Mouse (Mus musculus) retina, embryonic 14.5 days (tissue): Measurements from ENCODE around the gene BC024978.

Source experiments
- DNase-seq: peaks from one replicate; pipeline ENCODE4 v3.0.0-alpha.2; 2015; ENCODE audit warnings: low spot score

Gene BC024978

GRCm38 (mm10) chr7:27224877-27225575 lies 29.4 kb downstream of the BC024978 start:
- DNase-seq = no peak

GRCm38 (mm10) chr7:27227276-27227675 lies 31.7 kb downstream of the BC024978 start:
- no peak for DNase-seq

GRCm38 (mm10) chr7:27227676-27228075 lies 32.1 kb downstream of the BC024978 start:
- DNase-seq = peak; percentile 20

DNA sequence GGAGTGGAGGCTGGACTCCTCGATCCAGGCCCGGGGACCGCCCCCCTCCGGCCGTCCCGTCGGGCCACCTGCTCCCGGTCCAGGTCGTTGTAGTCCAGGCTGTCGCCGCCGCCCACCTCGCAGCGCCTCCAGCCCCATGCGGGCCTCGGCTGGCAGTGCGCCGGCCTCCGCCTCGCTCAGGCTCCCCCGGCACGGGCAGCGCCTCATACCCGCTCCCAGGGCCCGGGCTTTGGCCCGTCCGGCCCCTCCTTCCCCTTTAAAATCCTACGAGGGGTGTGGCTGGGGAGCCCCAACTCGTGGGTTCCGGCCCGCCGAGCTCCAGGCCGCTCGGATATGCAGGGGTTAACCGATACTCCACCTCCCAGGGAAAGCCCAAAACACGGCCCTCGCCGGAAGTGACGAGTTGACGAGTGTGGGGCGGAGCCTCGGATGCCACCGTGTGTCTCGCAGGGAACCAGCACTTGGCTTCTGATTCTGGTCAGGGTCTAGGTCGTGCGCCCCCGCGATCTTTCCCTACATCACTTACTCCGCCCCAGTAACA lies 32.8 kb downstream of the BC024978 start, which contains the start of gene Itpkc:
Gene Itpkc (minus strand): TSS at position 381 of the 541 bp plus-strand sequence.
- peak; percentile 94 for DNase-seq

DNA sequence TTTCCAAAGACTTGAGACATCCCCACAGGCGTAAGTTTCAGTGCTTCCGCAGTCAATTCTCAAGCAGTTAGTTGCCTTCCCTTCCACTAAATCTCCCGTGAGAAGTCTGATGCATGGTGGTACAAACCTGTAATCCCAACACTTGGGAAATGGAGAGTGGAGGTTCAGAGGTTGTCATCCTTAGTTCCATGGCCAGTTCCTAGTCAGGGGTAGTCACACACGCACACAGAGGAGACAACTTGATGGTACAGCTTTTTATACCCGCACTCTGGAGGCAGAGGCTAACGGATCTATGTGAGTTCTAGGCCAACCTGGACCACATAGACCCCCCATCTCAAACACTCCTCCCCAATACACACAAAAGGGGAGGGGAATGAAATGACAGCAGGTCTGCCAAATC lies 33.3 kb downstream of the BC024978 start:
- DNase-seq = no peak

DNA sequence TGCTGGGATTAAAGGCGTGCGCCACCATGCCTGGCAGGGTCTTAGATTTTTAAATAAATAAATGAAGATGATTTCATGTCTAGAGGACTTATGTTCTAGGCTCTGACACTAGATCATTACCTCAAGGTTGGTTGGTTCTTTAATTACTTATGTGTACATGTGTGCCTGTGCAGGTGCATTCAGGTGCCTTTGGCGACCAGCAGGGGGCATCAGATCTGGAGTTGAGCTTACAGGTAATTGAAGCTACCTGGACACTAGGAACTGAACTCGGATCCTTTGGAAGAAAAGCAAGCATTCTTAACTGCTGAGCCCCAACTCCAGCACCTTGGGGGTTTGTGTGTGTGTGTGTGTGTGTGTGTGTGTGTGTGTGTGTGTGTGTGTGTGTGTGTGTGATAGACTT lies 35.2 kb downstream of the BC024978 start:
- DNase-seq = no peak

DNA sequence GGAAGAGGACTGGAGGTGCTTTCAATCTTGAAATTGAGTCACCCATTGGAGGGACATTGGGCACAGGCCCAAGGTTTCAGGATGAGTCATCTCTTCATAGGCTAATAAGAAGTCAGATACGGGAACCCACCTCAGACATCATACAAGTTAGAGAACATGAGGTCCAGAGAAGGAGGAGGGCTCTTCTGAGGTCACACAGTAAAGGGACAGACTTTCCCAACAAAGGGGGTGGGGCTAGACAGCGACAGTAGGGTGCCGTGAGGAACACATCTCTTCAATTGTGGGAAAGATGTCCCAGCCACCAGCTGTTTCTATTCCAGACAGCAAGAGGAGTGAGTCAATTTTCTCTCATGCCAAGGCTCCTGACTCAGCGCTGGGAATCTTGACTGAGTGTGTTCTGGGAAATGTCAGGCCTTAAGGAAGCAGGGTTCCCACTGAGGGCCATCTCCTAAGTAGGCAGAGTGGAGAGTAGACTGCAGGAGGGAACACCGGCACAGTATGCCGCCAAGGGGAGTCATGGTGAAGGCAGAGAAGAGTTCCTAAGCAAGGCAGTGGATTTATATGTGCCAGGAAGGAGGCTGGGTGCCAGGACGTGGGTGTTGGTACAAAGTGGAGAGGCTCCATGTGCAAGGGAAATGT lies 36.2 kb downstream of the BC024978 start:
- DNase-seq = peak; percentile 16

DNA sequence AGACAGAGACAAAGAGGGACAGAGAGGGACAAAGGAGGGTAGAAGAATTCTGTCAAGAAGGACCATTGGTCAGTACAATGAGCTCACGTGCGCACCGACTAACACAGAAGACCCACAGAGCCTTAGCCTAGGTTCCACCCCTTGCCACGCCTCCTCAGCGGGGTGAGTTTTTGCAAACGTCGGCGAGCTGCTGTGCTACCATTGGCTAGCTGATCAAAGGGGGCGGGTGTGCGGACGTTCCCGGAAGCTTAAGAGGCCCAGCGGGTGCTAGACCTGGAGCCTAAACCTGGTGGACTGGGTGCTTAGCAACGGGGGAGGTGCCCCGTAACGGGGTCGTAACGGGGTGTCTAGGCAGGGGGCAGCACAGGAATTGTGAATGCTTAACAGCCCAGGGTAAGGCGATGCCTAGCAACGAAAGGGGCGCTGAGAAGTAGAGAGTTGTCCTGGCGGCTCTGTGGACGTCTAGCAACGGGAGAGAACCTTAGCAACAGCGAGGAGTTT lies 37.2 kb downstream of the BC024978 start, which contains the start of gene Coq8b:
Gene Coq8b (plus strand): TSS at position 243 of the 501 bp plus-strand sequence.
- DNase-seq = peak; percentile 96

DNA sequence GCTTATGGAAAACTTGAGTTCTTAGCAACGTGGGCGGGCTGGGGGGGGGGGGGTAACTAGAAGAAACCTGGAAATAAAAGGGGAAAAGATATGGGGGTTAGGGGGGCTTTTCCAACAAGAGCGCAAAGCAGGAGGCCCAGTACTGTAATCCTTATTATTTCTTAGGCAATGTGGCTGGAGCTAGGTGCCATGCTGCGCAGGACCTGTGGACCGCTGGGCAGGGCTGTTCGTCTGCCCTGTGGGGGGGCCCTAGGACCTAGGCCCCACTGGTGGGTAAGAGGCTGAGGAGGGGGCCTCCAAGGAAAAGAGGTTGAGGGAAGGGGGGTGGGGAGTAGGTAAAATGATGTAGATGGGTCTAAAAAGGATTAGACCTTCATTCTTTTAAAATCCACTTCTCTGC lies 37.7 kb downstream of the BC024978 start:
- no peak for DNase-seq

- no peak for DNase-seq
Measured at GRCm38 (mm10) chr7:27235726-27236125, 40.1 kb downstream of the BC024978 start.

GRCm38 (mm10) chr7:27237527-27237926 lies 41.9 kb downstream of the BC024978 start:
- no peak for DNase-seq

GRCm38 (mm10) chr7:27238568-27238967 lies 43.0 kb downstream of the BC024978 start:
- no peak for DNase-seq

DNA sequence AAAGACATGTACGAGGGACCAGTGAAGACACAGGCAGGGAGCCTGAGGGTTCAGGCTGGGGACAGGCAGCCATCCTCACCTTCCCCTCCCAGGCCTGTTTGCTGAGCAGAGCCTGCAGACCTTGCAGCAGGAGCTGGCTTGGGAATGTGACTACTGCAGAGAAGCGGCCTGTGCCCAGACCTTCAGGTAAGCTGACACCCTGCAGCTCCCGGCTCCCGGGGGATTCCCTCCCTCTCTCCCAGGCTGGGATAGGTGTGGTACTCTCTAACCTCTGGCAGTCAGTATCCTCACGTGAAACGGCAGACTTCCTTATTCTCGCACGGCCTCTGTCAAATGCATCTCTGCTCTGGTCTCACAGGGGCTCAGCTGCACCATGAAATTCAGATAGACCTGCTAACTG lies 47.6 kb downstream of the BC024978 start:
- no peak for DNase-seq

DNA sequence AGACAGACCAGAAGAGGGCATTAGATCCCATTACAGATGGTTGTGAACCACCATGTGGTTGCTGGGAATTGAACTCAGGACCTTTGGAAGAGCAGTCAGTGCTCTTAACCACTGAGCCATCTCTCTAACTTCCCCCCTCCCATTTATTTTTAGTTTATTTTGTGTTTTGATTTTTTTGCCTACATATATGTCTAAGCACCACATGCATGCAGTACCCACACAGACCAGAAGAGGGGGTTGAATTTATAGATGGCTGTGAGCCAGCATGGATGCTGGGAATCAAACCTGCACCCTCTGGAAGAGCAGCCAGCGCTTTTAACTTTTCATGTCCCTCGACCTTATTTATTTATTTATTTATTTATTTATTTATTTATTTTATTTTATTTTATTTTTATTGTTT lies 48.5 kb downstream of the BC024978 start:
- DNase-seq = peak; percentile 55

GRCm38 (mm10) chr7:27249146-27249545 lies 53.6 kb downstream of the BC024978 start:
- peak; percentile 64 for DNase-seq

DNA sequence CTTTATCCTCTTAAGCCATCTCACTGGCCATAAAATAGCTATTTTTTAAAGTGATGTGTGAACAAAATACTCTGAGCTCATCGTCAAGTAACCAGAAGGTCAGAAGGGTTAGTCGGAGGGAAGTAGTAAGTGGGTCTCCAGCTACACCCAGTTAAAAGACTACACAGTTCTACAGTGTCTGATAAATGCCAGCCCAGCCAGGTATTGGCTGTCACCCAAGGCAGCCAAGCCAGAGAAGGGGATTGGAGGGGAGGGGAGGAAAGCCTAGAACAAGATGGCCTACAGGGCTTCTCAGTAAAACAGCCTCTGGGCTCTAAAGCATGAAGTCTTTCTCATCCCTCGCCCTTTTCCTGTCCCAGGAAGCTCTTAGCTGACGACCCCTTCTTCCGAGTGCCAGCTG lies 54.3 kb downstream of the BC024978 start:
- DNase-seq = no peak

DNA sequence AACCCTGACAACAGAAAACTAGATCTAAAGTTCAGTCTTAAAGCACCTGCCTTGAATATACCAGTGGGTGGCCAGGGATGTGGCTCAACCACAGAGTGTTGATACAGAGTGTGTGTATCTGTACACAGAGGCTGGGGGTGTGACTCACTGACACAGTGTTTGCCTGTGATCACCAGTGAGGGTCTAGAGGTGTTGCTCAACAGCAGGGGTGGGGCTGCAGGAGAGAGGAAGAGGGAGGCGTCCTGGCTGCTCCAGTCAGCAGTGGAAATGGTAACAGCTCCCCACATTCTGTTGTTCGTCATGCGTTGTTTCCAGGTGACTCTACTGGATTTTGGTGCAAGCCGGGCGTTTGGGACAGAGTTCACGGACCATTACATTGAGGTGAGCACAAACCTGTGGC lies 56.4 kb downstream of the BC024978 start:
- no peak for DNase-seq

GRCm38 (mm10) chr7:27255721-27256120 lies 60.1 kb downstream of the BC024978 start:
- no peak for DNase-seq

DNA sequence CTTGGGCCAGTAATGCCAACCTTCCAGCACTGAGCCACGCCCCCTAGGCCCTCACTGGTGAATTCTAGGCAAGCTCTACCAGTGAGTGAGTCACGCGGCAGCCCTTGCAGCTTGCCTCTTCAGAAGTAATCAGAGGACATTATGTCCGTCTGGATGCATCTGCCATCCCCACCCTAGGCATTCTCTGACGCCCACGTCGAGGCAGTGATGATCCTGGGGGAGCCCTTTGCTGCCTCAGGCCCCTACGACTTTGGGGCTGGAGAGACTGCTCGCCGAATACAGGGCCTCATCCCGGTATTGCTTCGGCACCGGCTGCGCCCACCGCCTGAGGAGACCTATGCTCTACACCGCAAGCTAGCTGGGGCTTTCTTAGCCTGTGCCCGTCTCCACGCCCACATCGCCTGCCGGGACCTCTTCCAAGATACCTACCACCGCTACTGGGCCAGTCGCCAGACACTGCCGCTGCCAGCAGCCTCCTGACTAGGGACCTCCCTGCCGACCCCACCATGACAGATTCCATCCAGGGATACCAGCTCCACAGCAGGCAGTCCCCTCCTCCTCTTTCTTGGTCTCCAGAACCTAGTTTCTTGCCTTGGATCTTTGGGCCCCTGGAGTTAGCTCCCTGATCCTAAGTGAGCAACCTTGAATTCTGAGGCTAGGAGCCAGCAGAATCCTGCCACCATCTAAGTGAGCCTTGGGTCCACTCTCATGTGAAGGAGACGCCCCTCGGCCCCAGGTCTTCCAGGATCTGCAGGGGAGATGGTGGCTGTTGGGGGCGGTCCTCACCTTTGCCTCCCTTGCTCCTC lies 61.7 kb downstream of the BC024978 start:
- DNase-seq = peak; percentile 72

GRCm38 (mm10) chr7:27257852-27258204 lies 62.2 kb downstream of the BC024978 start:
- peak; percentile 63 for DNase-seq

DNA sequence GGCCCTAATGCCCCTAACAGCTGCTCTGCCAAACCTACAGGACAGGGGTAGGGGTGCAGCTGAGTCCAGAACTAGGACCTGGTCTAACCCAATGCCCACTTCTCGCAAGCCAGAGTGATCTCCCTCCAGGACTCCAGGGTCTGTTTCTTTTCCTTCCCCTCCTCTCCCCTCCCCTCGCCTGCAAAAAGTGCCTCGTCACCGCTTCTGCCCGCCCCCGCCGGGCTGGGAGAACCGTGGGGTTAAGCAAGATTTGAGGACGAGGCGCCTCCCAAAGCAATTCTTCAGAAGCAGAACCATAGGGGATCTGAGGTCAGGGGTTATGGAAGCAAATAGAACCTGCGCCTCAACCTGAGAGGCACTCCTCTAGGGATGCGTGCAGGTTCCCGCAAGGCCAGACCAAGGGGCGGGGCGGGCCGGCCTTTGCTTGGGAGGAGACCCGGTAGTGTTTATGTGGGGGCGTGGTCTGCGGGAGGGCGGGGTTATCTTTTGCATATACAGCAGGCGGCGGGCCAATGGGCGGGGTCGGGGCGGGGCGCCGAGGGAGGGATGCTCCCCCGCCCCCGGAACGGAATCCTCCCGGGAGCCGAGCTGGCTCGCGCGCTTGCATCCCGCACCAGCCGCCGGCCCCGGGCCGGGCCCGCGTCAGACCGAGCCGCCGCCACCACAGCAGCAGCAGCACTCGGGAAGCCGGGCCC lies 62.8 kb downstream of the BC024978 start, which contains the start of gene Numbl:
Gene Numbl (plus strand): TSS at position 229 of the 695 bp plus-strand sequence.
- peak; percentile 95 for DNase-seq
